Mouse (Mus musculus) ES-Bruce4 (cell line): ENCODE data around the gene Relt.
"Not testable (repeated sequence)": the region's sequence is repeated elsewhere in the genome, so short reads cannot be mapped to it uniquely, and the experiment has no call there.

Experiments used
- CTCF ChIP-seq: IDR thresholded peaks from one replicate; pipeline ENCODE4 v1.8.1; 2011; ENCODE audit warnings: low read depth, low read length
- EP300 ChIP-seq: IDR thresholded peaks from 2 replicates; pipeline ENCODE4 v1.6.1; 2011; ENCODE audit warnings: low read depth, low read length; ENCODE audit not compliant: insufficient read depth
- POLR2A ChIP-seq: IDR thresholded peaks from one replicate; pipeline ENCODE4 v1.8.1; 2011; ENCODE audit warnings: low read length; ENCODE audit not compliant: insufficient read depth

DNA sequence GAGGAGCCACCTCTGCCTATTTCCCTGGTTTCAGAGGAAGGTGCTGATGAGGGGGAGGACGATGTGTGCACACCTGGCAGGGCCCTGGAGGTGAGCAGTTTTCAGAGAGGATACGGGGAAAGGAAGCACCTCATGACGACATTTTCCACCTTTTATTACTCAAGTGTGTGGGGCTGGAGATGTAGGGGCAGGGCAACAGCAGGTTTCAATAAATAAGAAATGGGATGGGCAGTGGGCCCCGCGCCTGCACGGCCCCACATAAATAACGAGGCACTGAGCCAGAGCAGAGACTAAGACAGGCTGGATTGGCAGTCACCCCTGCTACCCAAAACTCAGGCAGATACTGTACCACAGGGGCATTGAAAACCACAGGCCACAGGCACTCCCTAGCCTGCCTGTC is 17.2 kb downstream of the Relt start:
- not testable (repeated sequence) for TF ChIP-seq POLR2A, CTCF, EP300
